Mouse (Mus musculus) MEL (cell line): ENCODE data around the gene Gosr2.

Experiments used
- CTCF ChIP-seq, 3 experiments: IDR thresholded peaks in 2 of 3; conservative IDR thresholded peaks in 1 of 3; 2 replicates each; pipeline ENCODE4 v1.5.1; 2011 to 2012; ENCODE audit warnings: low read length in 3 of 3, low read depth in 2 of 3, mild to moderate bottlenecking in 2 of 3, improper control_type of control experiment in 1 of 3, inconsistent platforms in 1 of 3, mixed read lengths in 1 of 3, moderate library complexity in 1 of 3; ENCODE audit not compliant: control insufficient read depth in 1 of 3, insufficient read depth in 1 of 3, poor library complexity in 1 of 3, severe bottlenecking in 1 of 3
- EP300 ChIP-seq, 2 experiments: IDR thresholded peaks; 2 replicates each; pipeline ENCODE4 v1.6.1; 2011; ENCODE audit warnings: improper control_type of control experiment in 2 of 2, low read length in 2 of 2, low read depth in 1 of 2, mild to moderate bottlenecking in 1 of 2
- GABPA ChIP-seq: IDR thresholded peaks from 2 replicates; pipeline ENCODE4 v1.6.1; 2012; ENCODE audit warnings: low read depth, mild to moderate bottlenecking, inconsistent platforms, low read length, improper control_type of control experiment, moderate library complexity
- KAT2A ChIP-seq: conservative IDR thresholded peaks from 2 replicates; pipeline ENCODE4 v1.6.1; 2012; ENCODE audit warnings: low read depth, low read length, improper control_type of control experiment, inconsistent platforms
- MAX ChIP-seq: IDR thresholded peaks from 2 replicates; pipeline ENCODE4 v1.6.1; 2011; ENCODE audit warnings: low read length, improper control_type of control experiment
- MEF2A ChIP-seq: IDR thresholded peaks from 2 replicates; pipeline ENCODE4 v1.6.1; 2014; ENCODE audit warnings: low read depth, mild to moderate bottlenecking, inconsistent platforms, low read length, improper control_type of control experiment; ENCODE audit not compliant: poor library complexity, insufficient replicate concordance, severe bottlenecking; ENCODE audit errors: extremely low read depth
- POLR2A ChIP-seq, 2 experiments: IDR thresholded peaks; 2 replicates each; pipeline ENCODE4 v1.6.1; 2011 to 2012; ENCODE audit warnings: low read length in 2 of 2, mild to moderate bottlenecking in 2 of 2, control low read depth in 1 of 2, improper control_type of control experiment in 1 of 2, low read depth in 1 of 2, moderate library complexity in 1 of 2; ENCODE audit not compliant: control insufficient read depth in 1 of 2, insufficient read depth in 1 of 2, poor library complexity in 1 of 2
- UBTF ChIP-seq: IDR thresholded peaks from 2 replicates; pipeline ENCODE4 v1.6.1; 2012; ENCODE audit warnings: low read depth, mild to moderate bottlenecking, inconsistent platforms, low read length, improper control_type of control experiment, moderate library complexity, borderline replicate concordance; ENCODE audit not compliant: insufficient read depth
- USF1 ChIP-seq: IDR thresholded peaks from 2 replicates; pipeline ENCODE4 v1.6.1; 2014; ENCODE audit warnings: low read depth, mild to moderate bottlenecking, inconsistent platforms, low read length, improper control_type of control experiment, moderate library complexity
- USF2 ChIP-seq, 2 experiments: IDR thresholded peaks; 2 replicates each; pipeline ENCODE4 v1.6.1; 2011 to 2012; ENCODE audit warnings: improper control_type of control experiment in 2 of 2, low read length in 2 of 2, borderline replicate concordance in 1 of 2, inconsistent platforms in 1 of 2, low read depth in 1 of 2, mild to moderate bottlenecking in 1 of 2; ENCODE audit not compliant: insufficient read depth in 1 of 2

- TF ChIP-seq EP300 (IDR thresholded peaks at IDR 0.05; ENCODE audit: low read depth in 1 of 2, low read length in 2 of 2) (no peak), POLR2A (IDR thresholded peaks at IDR 0.05; ENCODE audit: control insufficient read depth in 1 of 2, insufficient read depth in 1 of 2, low read depth in 1 of 2, low read length in 2 of 2, poor library complexity in 1 of 2) (no peak), MAX (no peak), MEF2A (no peak), CTCF (IDR thresholded peaks at IDR 0.05 in 2 of 3, conservative IDR thresholded peaks at IDR 0.05 in 1 of 3; ENCODE audit: control insufficient read depth in 1 of 3, insufficient read depth in 1 of 3, low read depth in 2 of 3, low read length in 3 of 3, poor library complexity in 1 of 3, severe bottlenecking in 1 of 3) (no peak), KAT2A (no peak), USF1 (no peak), USF2 (IDR thresholded peaks at IDR 0.05; ENCODE audit: borderline replicate concordance in 1 of 2, insufficient read depth in 1 of 2, low read depth in 1 of 2, low read length in 2 of 2) (no peak), UBTF (no peak), GABPA (no peak)
These were observed 54.5 kb downstream of the Gosr2 start for GRCm38 (mm10) chr11:103643211-103643610.
